Mouse (Mus musculus) megakaryocyte, embryonic 14.5 days (primary cell): ENCODE data around the gene Lrba.

ENCODE experiments used
- FLI1 ChIP-seq: IDR thresholded peaks from 2 replicates; pipeline ENCODE4 v1.6.1; 2012; ENCODE audit warnings: low read length, inconsistent platforms, mixed read lengths
- GATA1 ChIP-seq: IDR thresholded peaks from 3 replicates; pipeline ENCODE4 v1.6.1; 2012; ENCODE audit warnings: mixed read lengths, low read length, inconsistent platforms, borderline replicate concordance

GRCm38 (mm10) chr3:86641796-86642195 is 417.3 kb downstream of the Lrba start:
- TF ChIP-seq GATA1 = no peak
- TF ChIP-seq FLI1 = no peak
